Mouse (Mus musculus) embryonic facial prominence, embryonic 11.5 days (tissue): ENCODE results near the gene Slc35b3. TPM values are rescaled to one million over a fixed set of nuclear protein-coding genes. Genes with fewer than 3 reads are reported as not detected.

Experiments used
- ATAC-seq: fragments of 200-750 bp; cut with Nextera tagmentation; replicated peaks from 2 replicates; pipeline ENCODE4 v1.8.0; 2017; ENCODE audit warnings: low read depth; ENCODE audit not compliant: insufficient number of reproducible peaks, low FRiP score, low TSS enrichment
- DNase-seq: peaks from one replicate; pipeline ENCODE4 v3.0.0-alpha.2; 2015; ENCODE audit warnings: low spot score
- H3K27ac ChIP-seq: fragments of 300-500 bp; sonication (generic); replicated peaks from 2 replicates; pipeline ENCODE4 v1.5.1; 2014; ENCODE audit warnings: mild to moderate bottlenecking, low read depth, low read length, control low read depth
- H3K27me3 ChIP-seq: fragments of 300-500 bp; sonication (generic); 2 replicates; pipeline ENCODE4 v1.6.1; 2014; ENCODE audit warnings: mild to moderate bottlenecking, low read length, moderate library complexity, mixed read lengths; ENCODE audit not compliant: control insufficient read depth, insufficient read depth
- H3K36me3 ChIP-seq: fragments of 300-500 bp; sonication (generic); replicated peaks from 2 replicates; pipeline ENCODE4 v1.6.1; 2014; ENCODE audit warnings: low read depth, mild to moderate bottlenecking, low read length, moderate library complexity, mixed read lengths; ENCODE audit not compliant: control insufficient read depth, insufficient read depth
- H3K4me1 ChIP-seq: fragments of 300-500 bp; sonication (generic); 2 replicates; pipeline ENCODE4 v1.6.1; 2014; ENCODE audit warnings: low read length, mixed read lengths; ENCODE audit not compliant: control insufficient read depth, insufficient read depth
- H3K4me2 ChIP-seq: fragments of 300-500 bp; sonication (generic); 2 replicates; pipeline ENCODE4 v1.6.1; 2014; ENCODE audit warnings: low read depth, mild to moderate bottlenecking, control low read depth, low read length, moderate library complexity
- H3K4me3 ChIP-seq: fragments of 300-500 bp; sonication (generic); 2 replicates; pipeline ENCODE4 v1.5.1; 2014; ENCODE audit warnings: low read depth, low read length, control low read depth
- H3K9ac ChIP-seq: fragments of 300-500 bp; sonication (generic); replicated peaks from 2 replicates; pipeline ENCODE4 v1.6.1; 2014; ENCODE audit warnings: mild to moderate bottlenecking, control low read depth, low read length
- H3K9me3 ChIP-seq: fragments of 300-500 bp; sonication (generic); replicated peaks from 2 replicates; pipeline ENCODE4 v1.6.1; 2016; ENCODE audit warnings: mild to moderate bottlenecking, low read length, inconsistent platforms, mixed read lengths; ENCODE audit not compliant: control insufficient read depth
- WGBS: fragments of 180-500 bp; shearing (Covaris S2); extraction: QIAGEN DNeasy Blood & Tissue Kit; methylation state at CpG from one replicate; pipeline ENCODE4 v1.1.7; 2014; 5-methylcytosine and 5-hydroxymethylcytosine counted together
- polyA plus RNA-seq: library from polyadenylated mRNA; unstranded; fragments of >200 nt; fragmentation: Nextera tagmentation; extraction: Ambion mirVana; gene quantifications from 2 replicates; pipeline ENCODE4 v1.2.1, GENCODE M21; 2014

The Slc35b3 gene
- polyA plus RNA-seq, 1 experiment from 2014 or later: 30.6 TPM

DNA sequence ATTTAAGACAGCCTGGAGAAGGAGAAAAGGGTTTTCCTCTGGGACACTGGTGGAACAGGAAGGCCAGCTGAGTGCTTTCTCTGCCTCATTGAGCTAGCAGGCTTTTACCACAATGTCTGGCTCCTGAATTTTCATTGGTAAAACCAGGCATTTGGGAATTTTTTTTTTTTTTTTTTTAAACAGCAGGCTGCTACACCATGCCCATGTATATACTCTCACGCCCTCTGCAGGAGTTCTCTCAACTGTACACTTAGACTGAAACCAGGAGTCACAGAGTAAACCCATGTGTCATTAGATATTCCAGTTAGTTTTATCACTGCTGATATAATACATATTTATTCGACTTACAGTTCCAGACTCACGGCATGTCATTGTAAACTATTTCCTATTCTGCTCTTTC, 20.2 kb upstream of the Slc35b3 start:
- H3K27me3 ChIP-seq: no peaks in the 10 kb centered on the region
- whole genome bisulfite sequencing: 90% methylated on average over 3 of the region's 3 CpGs
- no peak overlapping the region for H3K27ac ChIP-seq
- H3K4me3 ChIP-seq: no peak overlapping the region
- no peaks in the 10 kb centered on the region for H3K36me3 ChIP-seq
- H3K4me1 ChIP-seq: no peaks in the 10 kb centered on the region
- no peak overlapping the region for H3K9ac ChIP-seq
- H3K9me3 ChIP-seq: no peaks in the 10 kb centered on the region
- no peak overlapping the region for H3K4me2 ChIP-seq
- ATAC-seq: no peak
- no peak for DNase-seq

DNA sequence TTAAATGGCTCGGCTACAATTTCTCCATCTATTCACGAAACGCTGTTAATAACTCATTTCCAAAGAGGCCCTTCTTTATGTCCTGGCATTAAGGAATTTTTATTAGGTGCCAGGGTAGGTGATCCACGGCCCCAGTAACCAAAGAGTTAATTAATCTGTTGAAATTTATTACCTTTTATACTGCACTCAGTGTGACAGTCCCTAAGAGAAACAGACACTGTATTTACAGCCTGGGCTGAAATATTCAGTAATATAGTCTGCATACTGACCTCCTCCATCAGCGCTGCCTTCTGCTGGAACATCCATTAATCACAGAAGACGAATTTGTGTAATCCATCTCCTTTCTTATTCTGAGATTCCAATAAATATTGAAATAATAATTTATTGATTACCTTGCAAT, 16.3 kb upstream of the Slc35b3 start:
- H3K27me3 ChIP-seq: no peaks in the 10 kb centered on the region
- 88% methylated on average over 6 of the region's 6 CpGs for WGBS
- H3K27ac ChIP-seq: no peak overlapping the region
- no peaks in the 10 kb centered on the region for H3K4me1 ChIP-seq
- ATAC-seq (no peak), DNase-seq (no peak)
- H3K9me3 ChIP-seq: no peaks in the 10 kb centered on the region
- H3K9ac ChIP-seq: no peak overlapping the region
- H3K36me3 ChIP-seq: no peaks in the 10 kb centered on the region
- H3K4me3 ChIP-seq: no peak overlapping the region
- no peak overlapping the region for H3K4me2 ChIP-seq

GRCm38 (mm10) chr13:38975853-38976252, 15.2 kb upstream of the Slc35b3 start:
- no peaks in the 10 kb centered on the region for H3K27me3 ChIP-seq
- no peak overlapping the region for H3K4me2 ChIP-seq
- ATAC-seq (no peak), DNase-seq (no peak)
- no peak overlapping the region for H3K27ac ChIP-seq
- WGBS: 91% methylated on average over 5 of the region's 5 CpGs
- H3K4me3 ChIP-seq: no peak overlapping the region
- no peaks in the 10 kb centered on the region for H3K36me3 ChIP-seq
- H3K9ac ChIP-seq: no peak overlapping the region
- H3K4me1 ChIP-seq: no peaks in the 10 kb centered on the region
- H3K9me3 ChIP-seq: no peaks in the 10 kb centered on the region

DNA sequence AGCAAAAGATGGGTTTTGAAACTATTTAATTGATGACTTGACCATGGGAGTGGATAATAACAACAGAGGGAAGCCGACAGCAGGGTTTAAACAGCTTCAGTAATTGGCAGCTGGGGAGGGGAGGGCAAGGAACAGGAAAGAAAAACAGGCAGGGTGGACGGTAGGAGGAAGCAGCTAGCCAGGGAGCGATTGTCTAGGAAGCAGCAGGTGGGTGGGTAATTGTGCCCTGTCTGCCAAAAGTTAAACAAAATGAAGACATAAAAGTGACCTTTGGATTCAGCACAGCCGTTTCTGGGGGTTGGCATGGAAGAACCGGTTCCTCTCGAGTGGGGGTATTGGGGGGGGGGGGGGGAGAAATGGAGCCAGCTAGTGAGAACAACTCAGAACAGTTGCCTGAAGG, 11.9 kb upstream of the Slc35b3 start:
- Histone ChIP-seq H3K4me1 (no peaks in the 10 kb centered on the region), H3K9ac (no peak overlapping the region), H3K4me2 (no peak overlapping the region), H3K27me3 (no peaks in the 10 kb centered on the region), H3K9me3 (no peaks in the 10 kb centered on the region), H3K4me3 (no peak overlapping the region), H3K36me3 (no peaks in the 10 kb centered on the region), H3K27ac (no peak overlapping the region)
- ATAC-seq: no peak
- DNase-seq: no peak
- WGBS: 14% methylated on average over 6 of the region's 6 CpGs

DNA sequence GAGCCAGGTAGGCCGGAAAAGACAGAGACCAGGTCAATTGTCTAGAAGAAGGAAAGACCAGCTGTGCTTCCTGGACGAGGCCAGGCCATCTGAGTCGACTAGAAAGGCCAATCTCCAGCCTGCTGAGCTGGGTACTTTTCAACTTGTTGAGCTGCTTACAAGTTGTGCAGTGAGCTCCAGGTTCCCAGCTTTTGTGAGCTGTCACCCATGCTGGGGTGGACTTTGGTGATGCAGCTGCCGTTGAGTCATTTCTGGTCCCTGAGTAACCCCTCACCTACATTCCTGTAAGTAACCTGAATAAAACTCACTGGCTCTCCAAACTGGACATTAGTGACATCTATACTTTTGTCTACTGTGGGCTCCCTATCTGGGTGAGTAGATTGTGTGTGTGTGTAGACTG, 10.4 kb upstream of the Slc35b3 start:
- Histone ChIP-seq H3K4me1 (no peaks in the 10 kb centered on the region), H3K27ac (no peak overlapping the region), H3K4me2 (no peak overlapping the region), H3K4me3 (no peak overlapping the region), H3K27me3 (no peaks in the 10 kb centered on the region), H3K9ac (no peak overlapping the region), H3K36me3 (no peaks in the 10 kb centered on the region), H3K9me3 (no peaks in the 10 kb centered on the region)
- ATAC-seq: no peak
- no peak for DNase-seq
- WGBS: 80% methylated on average over 4 of the region's 4 CpGs

DNA sequence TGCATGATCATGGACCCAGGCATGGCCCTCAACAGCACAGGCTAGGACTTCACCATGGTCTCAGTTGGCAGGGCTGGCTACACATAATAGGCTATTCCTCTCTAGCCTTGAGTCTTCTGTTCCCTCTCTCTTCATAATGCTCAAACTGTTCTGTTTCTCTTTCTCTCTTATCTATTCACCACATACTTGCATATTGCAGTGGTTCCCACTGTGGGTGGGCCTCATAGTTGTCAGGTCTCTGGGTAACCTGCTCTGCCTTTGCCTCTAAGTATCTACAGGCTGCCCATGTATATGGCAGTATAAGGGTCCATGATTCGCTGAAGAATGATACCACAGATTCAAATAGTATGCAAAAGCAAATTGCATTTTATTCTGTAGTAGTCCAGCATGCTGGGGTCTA, 6.8 kb upstream of the Slc35b3 start:
- Histone ChIP-seq H3K36me3 (no peaks in the 10 kb centered on the region; the same call in 1 of the 2 replicates), H3K4me2 (no peak overlapping the region), H3K4me3 (no peak overlapping the region), H3K4me1 (no peaks in the 10 kb centered on the region), H3K27ac (no peak overlapping the region), H3K27me3 (no peaks in the 10 kb centered on the region), H3K9me3 (no peaks in the 10 kb centered on the region), H3K9ac (no peak overlapping the region)
- WGBS: 93% methylated on average over 1 of the region's 1 CpGs
- DNase-seq: no peak
- ATAC-seq: no peak

GRCm38 (mm10) chr13:38966922-38967448, 6.3 kb upstream of the Slc35b3 start:
- Histone ChIP-seq H3K4me2 (no peak overlapping the region), H3K27ac (no peak overlapping the region), H3K4me3 (no peak overlapping the region), H3K4me1 (no peaks in the 10 kb centered on the region), H3K36me3 (no peaks in the 10 kb centered on the region; the same call in 1 of the 2 replicates), H3K27me3 (no peaks in the 10 kb centered on the region), H3K9ac (no peak overlapping the region), H3K9me3 (no peaks in the 10 kb centered on the region)
- WGBS: 77% methylated on average over 2 of the region's 2 CpGs
- ATAC-seq (no peak), DNase-seq (no peak)

GRCm38 (mm10) chr13:38962771-38963170, 2.1 kb upstream of the Slc35b3 start:
- H3K4me2 ChIP-seq: no peak overlapping the region
- H3K4me1 ChIP-seq: no peaks in the 10 kb centered on the region
- H3K9me3 ChIP-seq: no peaks in the 10 kb centered on the region
- H3K27ac ChIP-seq: no peak overlapping the region
- DNase-seq: no peak
- 69% methylated on average over 2 of the region's 2 CpGs for WGBS
- no peak for ATAC-seq
- H3K36me3 ChIP-seq: no peaks in the 10 kb centered on the region; the same call in 1 of the 2 replicates
- no peaks in the 10 kb centered on the region for H3K27me3 ChIP-seq
- H3K4me3 ChIP-seq: no peak overlapping the region
- H3K9ac ChIP-seq: no peak overlapping the region
